Mouse (Mus musculus): ENCODE data around the gene Tnfrsf4. TPM values are rescaled to one million over a fixed set of nuclear protein-coding genes. Genes with fewer than 3 reads are reported as not detected.
A peak's percentile ranks its signal among the peaks of the same experiment; 100 is the strongest.

Gene Tnfrsf4
- total and polyA plus RNA-seq, 2 experiments from 2014 or later, result 0.49 to 2.6 TPM

- H3K4me1 ChIP-seq (ENCODE audit: insufficient read depth, low read length), result no peaks in the 10 kb centered on the region
- no peak for ATAC-seq
- no peak overlapping the region for H3K9ac ChIP-seq (replicated peaks; ENCODE audit: low read length)
- H3K4me2 ChIP-seq (ENCODE audit: low read depth, low read length), result no peak overlapping the region
- 93% methylated on average over 7 of the region's 7 CpGs for WGBS
- no peak overlapping the region for H3K27ac ChIP-seq
- no peak for TF ChIP-seq CTCF (IDR thresholded peaks at IDR 0.05; ENCODE audit: low read depth)
- no peak overlapping the region for H3K4me3 ChIP-seq (ENCODE audit: low read length)
- peaks cover 15% of the 10 kb centered on the region for H3K36me3 ChIP-seq (ENCODE audit: insufficient read depth, low read length)
- H3K9me3 ChIP-seq (ENCODE audit: low read length), result no peaks in the 10 kb centered on the region
- DNase-seq (ENCODE audit: low spot score), result no peak
- no peaks in the 10 kb centered on the region for H3K27me3 ChIP-seq (ENCODE audit: insufficient read depth, low read length)
Observed at GRCm38 (mm10) chr4:156024184-156024583, 10.5 kb downstream of the Tnfrsf4 start.

- Histone ChIP-seq H3K9me3 (ENCODE audit: low read length) (no peaks in the 10 kb centered on the region), H3K4me1 (ENCODE audit: insufficient read depth, low read length) (peaks cover 8% of the 10 kb centered on the region; the same call in 1 of the 2 replicates), H3K27me3 (ENCODE audit: insufficient read depth, low read length) (no peaks in the 10 kb centered on the region), H3K36me3 (ENCODE audit: insufficient read depth, low read length) (peaks cover 15% of the 10 kb centered on the region), H3K9ac (replicated peaks; ENCODE audit: low read length) (no peak within 1 kb of the TSS), H3K27ac (no peak within 1 kb of the TSS), H3K4me3 (ENCODE audit: low read length) (no peak within 1 kb of the TSS), H3K4me2 (ENCODE audit: low read depth, low read length) (no peak within 1 kb of the TSS)
- peak; percentile 17; the same call in 1 of the 2 replicates for TF ChIP-seq CTCF (IDR thresholded peaks at IDR 0.05; ENCODE audit: low read depth)
- no peak for ATAC-seq
- no peak for DNase-seq (ENCODE audit: low spot score)
- WGBS, result 50% methylated on average over 4 of the region's 4 CpGs
Observed at GRCm38 (mm10) chr4:156026013-156026412, 12.4 kb downstream of the Tnfrsf4 start, which contains the start of gene Tnfrsf18. TSS of gene Tnfrsf18 (plus strand) at chr4:156026164.

GRCm38 (mm10) chr4:156028580-156028979 lies 14.9 kb downstream of the Tnfrsf4 start:
- H3K9me3 ChIP-seq (ENCODE audit: low read length), result no peaks in the 10 kb centered on the region
- no peak overlapping the region for H3K4me3 ChIP-seq (ENCODE audit: low read length)
- no peak overlapping the region for H3K9ac ChIP-seq (replicated peaks; ENCODE audit: low read length)
- no peaks in the 10 kb centered on the region for H3K27me3 ChIP-seq (ENCODE audit: insufficient read depth, low read length)
- H3K27ac ChIP-seq, result no peak overlapping the region
- H3K4me2 ChIP-seq (ENCODE audit: low read depth, low read length), result no peak overlapping the region
- DNase-seq (ENCODE audit: low spot score), result no peak
- 90% methylated on average over 7 of the region's 7 CpGs for WGBS
- peaks cover 20% of the 10 kb centered on the region for H3K4me1 ChIP-seq (ENCODE audit: insufficient read depth, low read length)
- no peak for ATAC-seq
- H3K36me3 ChIP-seq (ENCODE audit: insufficient read depth, low read length), result peaks cover 15% of the 10 kb centered on the region
- no peak for TF ChIP-seq CTCF (IDR thresholded peaks at IDR 0.05; ENCODE audit: low read depth)

- peak; percentile 16; the same call in 1 of the 2 replicates for ATAC-seq
- TF ChIP-seq CTCF (IDR thresholded peaks at IDR 0.05; ENCODE audit: low read depth), result peak; percentile 31
- peak; percentile 12 for DNase-seq (ENCODE audit: low spot score)
- peaks cover 5% of the 10 kb centered on the region for H3K27me3 ChIP-seq (ENCODE audit: insufficient read depth, low read length)
- H3K27ac ChIP-seq, result peak overlapping the region; percentile 84
- H3K4me3 ChIP-seq (ENCODE audit: low read length), result peak overlapping the region; percentile 53
- H3K9me3 ChIP-seq (ENCODE audit: low read length), result no peaks in the 10 kb centered on the region
- peak overlapping the region; percentile 81 for H3K4me2 ChIP-seq (ENCODE audit: low read depth, low read length)
- WGBS, result 52% methylated on average over 9 of the region's 9 CpGs
- H3K4me1 ChIP-seq (ENCODE audit: insufficient read depth, low read length), result peaks cover 20% of the 10 kb centered on the region
- peak overlapping the region; percentile 65 for H3K9ac ChIP-seq (replicated peaks; ENCODE audit: low read length)
- peaks cover 14% of the 10 kb centered on the region for H3K36me3 ChIP-seq (ENCODE audit: insufficient read depth, low read length)
Observed at GRCm38 (mm10) chr4:156030651-156031118, 17.0 kb downstream of the Tnfrsf4 start.

- H3K4me3 ChIP-seq (ENCODE audit: low read length), result peak overlapping the region; percentile 53
- H3K27me3 ChIP-seq (ENCODE audit: insufficient read depth, low read length), result peaks cover 11% of the 10 kb centered on the region
- no peaks in the 10 kb centered on the region for H3K9me3 ChIP-seq (ENCODE audit: low read length)
- no peak for TF ChIP-seq CTCF (IDR thresholded peaks at IDR 0.05; ENCODE audit: low read depth)
- peak overlapping the region; percentile 65 for H3K9ac ChIP-seq (replicated peaks; ENCODE audit: low read length)
- DNase-seq (ENCODE audit: low spot score) (no peak), ATAC-seq (peak; percentile 28)
- H3K36me3 ChIP-seq (ENCODE audit: insufficient read depth, low read length), result peaks cover 10% of the 10 kb centered on the region
- H3K4me1 ChIP-seq (ENCODE audit: insufficient read depth, low read length), result peaks cover 20% of the 10 kb centered on the region
- H3K4me2 ChIP-seq (ENCODE audit: low read depth, low read length), result peak overlapping the region; percentile 81
- H3K27ac ChIP-seq, result peak overlapping the region; percentile 84
- 9% methylated on average over 7 of the region's 7 CpGs for WGBS
Observed at GRCm38 (mm10) chr4:156031255-156031592, 17.6 kb downstream of the Tnfrsf4 start.

- TF ChIP-seq CTCF (IDR thresholded peaks at IDR 0.05; ENCODE audit: low read depth), result peak; percentile 22; the same call in 1 of the 2 replicates
- H3K4me1 ChIP-seq (ENCODE audit: insufficient read depth, low read length), result peaks cover 20% of the 10 kb centered on the region
- H3K4me3 ChIP-seq (ENCODE audit: low read length), result peak overlapping the region; percentile 53
- ATAC-seq (peak; percentile 92), DNase-seq (ENCODE audit: low spot score) (peak; percentile 92)
- under 1% methylated on average over 24 of the region's 24 CpGs for WGBS
- H3K4me2 ChIP-seq (ENCODE audit: low read depth, low read length), result peak overlapping the region; percentile 81
- peak overlapping the region; percentile 84 for H3K27ac ChIP-seq
- no peaks in the 10 kb centered on the region for H3K9me3 ChIP-seq (ENCODE audit: low read length)
- peak overlapping the region; percentile 65 for H3K9ac ChIP-seq (replicated peaks; ENCODE audit: low read length)
- peaks cover 8% of the 10 kb centered on the region for H3K36me3 ChIP-seq (ENCODE audit: insufficient read depth, low read length)
- peaks cover 12% of the 10 kb centered on the region for H3K27me3 ChIP-seq (ENCODE audit: insufficient read depth, low read length)
Observed at GRCm38 (mm10) chr4:156031593-156032391, 18.1 kb downstream of the Tnfrsf4 start.

Measured in hindbrain, postnatal 0 days (tissue).